Mouse (Mus musculus) heart, adult 2 months (tissue): Measurements from ENCODE around the gene Hacd1.

Experiments
- CTCF ChIP-seq: fragments of 200-600 bp; IDR thresholded peaks from 2 replicates; pipeline ENCODE4 v1.8.1; 2022; ENCODE audit warnings: antibody characterized with exemption, mild to moderate bottlenecking, moderate library complexity
- EP300 ChIP-seq: fragments of 200-500 bp; IDR thresholded peaks from 2 replicates; pipeline ENCODE4 v1.6.1; 2011; ENCODE audit warnings: low read depth, low read length, control low read depth; ENCODE audit not compliant: insufficient read depth
- POLR2A ChIP-seq: fragments of 200-500 bp; IDR thresholded peaks from 2 replicates; pipeline ENCODE4 v1.6.1; 2011; ENCODE audit warnings: mild to moderate bottlenecking, low read depth, low read length, control low read depth; ENCODE audit not compliant: insufficient read depth

DNA sequence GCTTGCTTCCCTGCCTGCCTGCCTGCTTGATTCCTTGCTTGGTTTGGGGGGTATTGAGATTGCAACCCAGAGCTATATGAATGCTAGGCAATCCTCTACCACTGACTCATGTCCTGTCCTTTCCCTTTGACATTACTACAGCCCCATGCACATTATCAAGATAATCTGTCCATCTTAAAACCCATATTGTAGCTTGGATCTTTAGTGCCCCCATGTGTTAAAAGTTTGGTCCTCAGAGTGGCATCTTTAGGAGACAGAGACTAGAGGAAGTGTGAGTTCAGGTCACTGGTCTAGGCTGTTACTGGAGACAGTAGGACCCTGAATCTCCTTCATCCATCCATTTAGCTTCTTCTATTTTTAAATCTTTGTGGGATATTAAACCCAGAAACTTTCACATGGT is 123.7 kb downstream of the Hacd1 start:
- TF ChIP-seq CTCF: no peak
- TF ChIP-seq POLR2A: no peak
- no peak for TF ChIP-seq EP300
